Mouse (Mus musculus) lung, postnatal 0 days (tissue): Measurements from ENCODE around the gene Stam2. TPM values are rescaled to one million over a fixed set of nuclear protein-coding genes. Genes with fewer than 3 reads are reported as not detected.

Experiments used
- ATAC-seq: fragments of 200-750 bp; cut with Nextera tagmentation; 2 replicates; pipeline ENCODE4 v1.8.0; 2017; ENCODE audit warnings: moderate library complexity
- DNase-seq: peaks from one replicate; pipeline ENCODE4 v3.0.0-alpha.2; 2016; ENCODE audit warnings: low spot score
- H3K27ac ChIP-seq: fragments of 300-500 bp; sonication (generic); 2 replicates; pipeline ENCODE4 v1.5.1; 2014; ENCODE audit warnings: antibody characterized with exemption, mild to moderate bottlenecking, low read length, mixed read lengths
- H3K27me3 ChIP-seq: fragments of 300-500 bp; sonication (generic); replicated peaks from 2 replicates; pipeline ENCODE4 v1.6.1; 2014; ENCODE audit warnings: low read length, mixed read lengths; ENCODE audit not compliant: insufficient read depth
- H3K36me3 ChIP-seq: fragments of 300-500 bp; sonication (generic); 2 replicates; pipeline ENCODE4 v1.6.1; 2014; ENCODE audit warnings: low read length, mixed read lengths; ENCODE audit not compliant: insufficient read depth
- H3K4me1 ChIP-seq: fragments of 300-500 bp; sonication (generic); 2 replicates; pipeline ENCODE4 v1.6.1; 2014; ENCODE audit warnings: antibody characterized with exemption, low read depth, low read length, mixed read lengths; ENCODE audit not compliant: insufficient read depth
- H3K4me2 ChIP-seq: fragments of 300-500 bp; sonication (generic); replicated peaks from 2 replicates; pipeline ENCODE4 v1.6.1; 2014; ENCODE audit warnings: low read depth, mild to moderate bottlenecking, low read length, moderate library complexity, mixed read lengths
- H3K4me3 ChIP-seq: fragments of 300-500 bp; sonication (generic); 2 replicates; pipeline ENCODE4 v1.5.1; 2014; ENCODE audit warnings: low read depth, low read length
- H3K9ac ChIP-seq: fragments of 300-500 bp; sonication (generic); replicated peaks from 2 replicates; pipeline ENCODE4 v1.6.1; 2014; ENCODE audit warnings: low read depth, mild to moderate bottlenecking
- H3K9me3 ChIP-seq: fragments of 300-500 bp; sonication (generic); 2 replicates; pipeline ENCODE4 v1.6.1; 2016; ENCODE audit warnings: low read length, mixed read lengths
- CTCF ChIP-seq: IDR thresholded peaks from 2 replicates; pipeline ENCODE4 v1.5.1; 2016; ENCODE audit warnings: antibody characterized with exemption, mild to moderate bottlenecking
- EP300 ChIP-seq: IDR thresholded peaks from 2 replicates; pipeline ENCODE4 v1.6.1; 2016; ENCODE audit warnings: antibody characterized with exemption, mild to moderate bottlenecking, control low read depth
- WGBS: fragments of 180-500 bp; shearing (Covaris S2); extraction: QIAGEN DNeasy Blood & Tissue Kit; methylation state at CpG from one replicate; pipeline ENCODE4 v1.1.7; 2014; 5-methylcytosine and 5-hydroxymethylcytosine counted together
- polyA plus RNA-seq: library from polyadenylated mRNA; unstranded; fragments of >200 nt; fragmentation: Nextera tagmentation; extraction: Ambion mirVana; gene quantifications from 2 replicates; pipeline ENCODE4 v1.2.1, GENCODE M21; 2015

The Stam2 gene
- polyA plus RNA-seq, 1 experiment from 2014 or later = 28.5 TPM

- H3K27ac ChIP-seq = no peak overlapping the region
- TF ChIP-seq EP300 (no peak), CTCF (no peak)
- ATAC-seq = peak; percentile 38; the same call in 1 of the 2 replicates
- no peaks in the 10 kb centered on the region for H3K9me3 ChIP-seq
- H3K4me2 ChIP-seq = no peak overlapping the region
- 28% methylated on average over 5 of the region's 5 CpGs for WGBS
- H3K4me3 ChIP-seq = no peak overlapping the region
- H3K4me1 ChIP-seq = no peaks in the 10 kb centered on the region
- no peaks in the 10 kb centered on the region for H3K36me3 ChIP-seq
- DNase-seq = peak; percentile 24
- H3K27me3 ChIP-seq = no peaks in the 10 kb centered on the region
- no peak overlapping the region for H3K9ac ChIP-seq
Measured at GRCm38 (mm10) chr2:52772774-52773393, 30.8 kb upstream of the Stam2 start.

DNA sequence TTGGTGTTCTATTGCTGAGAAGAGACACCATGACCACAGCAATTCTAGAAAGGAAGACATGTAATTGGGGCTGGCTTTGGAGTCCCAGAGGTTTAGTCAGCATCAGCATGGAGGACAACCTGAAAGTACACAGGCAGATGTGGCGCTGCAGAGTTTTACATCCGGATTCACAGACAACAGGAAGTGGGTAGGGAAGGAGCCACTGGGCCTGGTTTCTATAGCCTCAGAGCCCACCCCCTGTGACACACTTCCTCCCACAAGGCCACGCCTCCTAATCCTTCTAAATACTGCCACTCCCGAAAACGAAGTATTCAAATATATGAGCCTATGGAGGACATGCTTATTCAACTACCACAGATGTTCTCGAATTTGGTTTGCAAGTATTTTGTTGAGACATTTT is 23.0 kb upstream of the Stam2 start:
- no peaks in the 10 kb centered on the region for H3K27me3 ChIP-seq
- no peaks in the 10 kb centered on the region for H3K9me3 ChIP-seq
- no peaks in the 10 kb centered on the region for H3K4me1 ChIP-seq
- no peak overlapping the region for H3K9ac ChIP-seq
- H3K36me3 ChIP-seq = no peaks in the 10 kb centered on the region
- ATAC-seq (no peak), DNase-seq (no peak)
- 94% methylated on average over 6 of the region's 6 CpGs for WGBS
- no peak overlapping the region for H3K27ac ChIP-seq
- no peak overlapping the region for H3K4me2 ChIP-seq
- TF ChIP-seq EP300 = no peak
- TF ChIP-seq CTCF = no peak
- H3K4me3 ChIP-seq = no peak overlapping the region

GRCm38 (mm10) chr2:52763891-52764290 is 21.8 kb upstream of the Stam2 start:
- H3K4me3 ChIP-seq = no peak overlapping the region
- ATAC-seq (no peak), DNase-seq (no peak)
- H3K4me2 ChIP-seq = no peak overlapping the region
- no peak for TF ChIP-seq CTCF
- TF ChIP-seq EP300 = no peak
- no peaks in the 10 kb centered on the region for H3K27me3 ChIP-seq
- no peaks in the 10 kb centered on the region for H3K9me3 ChIP-seq
- no peak overlapping the region for H3K27ac ChIP-seq
- no peaks in the 10 kb centered on the region for H3K4me1 ChIP-seq
- H3K36me3 ChIP-seq = no peaks in the 10 kb centered on the region
- 89% methylated on average over 14 of the region's 14 CpGs for WGBS
- H3K9ac ChIP-seq = no peak overlapping the region

- TF ChIP-seq CTCF (peak; percentile 95), EP300 (no peak)
- no peak overlapping the region for H3K9ac ChIP-seq
- WGBS = 6% methylated on average over 12 of the region's 12 CpGs
- H3K36me3 ChIP-seq = no peaks in the 10 kb centered on the region
- no peaks in the 10 kb centered on the region for H3K27me3 ChIP-seq
- H3K4me1 ChIP-seq = no peaks in the 10 kb centered on the region
- H3K4me3 ChIP-seq = no peak overlapping the region
- H3K27ac ChIP-seq = no peak overlapping the region
- ATAC-seq (peak; percentile 62), DNase-seq (peak; percentile 81)
- H3K9me3 ChIP-seq = no peaks in the 10 kb centered on the region
- H3K4me2 ChIP-seq = peak overlapping the region; percentile 25; the same call in 1 of the 2 replicates
Measured at GRCm38 (mm10) chr2:52763040-52763736, 21.1 kb upstream of the Stam2 start.

DNA sequence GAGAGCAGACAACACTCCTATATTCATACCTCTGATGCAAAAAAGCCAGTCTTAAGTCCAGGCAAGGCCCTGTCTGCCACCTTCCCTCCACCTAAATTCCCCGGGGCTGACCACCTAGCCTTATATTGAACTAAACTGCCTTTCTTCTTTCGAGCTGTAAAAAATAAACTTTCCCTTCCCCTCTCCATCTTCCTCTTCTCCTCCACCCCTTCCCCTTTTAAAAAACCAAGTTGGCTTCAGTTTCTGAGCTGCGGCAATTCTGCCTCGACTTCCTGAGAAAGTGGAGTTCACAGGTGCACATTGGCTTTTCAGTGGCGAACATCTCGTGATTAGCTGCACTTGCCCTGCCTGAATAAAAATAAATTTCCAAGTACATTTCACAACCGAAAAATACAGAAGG is 20.4 kb upstream of the Stam2 start:
- Histone ChIP-seq H3K9ac (no peak overlapping the region), H3K27ac (no peak overlapping the region), H3K4me1 (no peaks in the 10 kb centered on the region), H3K27me3 (no peaks in the 10 kb centered on the region), H3K9me3 (no peaks in the 10 kb centered on the region), H3K4me3 (no peak overlapping the region), H3K4me2 (no peak overlapping the region), H3K36me3 (no peaks in the 10 kb centered on the region)
- no peak for TF ChIP-seq CTCF
- no peak for TF ChIP-seq EP300
- no peak for DNase-seq
- no peak for ATAC-seq
- 58% methylated on average over 7 of the region's 7 CpGs for WGBS

DNA sequence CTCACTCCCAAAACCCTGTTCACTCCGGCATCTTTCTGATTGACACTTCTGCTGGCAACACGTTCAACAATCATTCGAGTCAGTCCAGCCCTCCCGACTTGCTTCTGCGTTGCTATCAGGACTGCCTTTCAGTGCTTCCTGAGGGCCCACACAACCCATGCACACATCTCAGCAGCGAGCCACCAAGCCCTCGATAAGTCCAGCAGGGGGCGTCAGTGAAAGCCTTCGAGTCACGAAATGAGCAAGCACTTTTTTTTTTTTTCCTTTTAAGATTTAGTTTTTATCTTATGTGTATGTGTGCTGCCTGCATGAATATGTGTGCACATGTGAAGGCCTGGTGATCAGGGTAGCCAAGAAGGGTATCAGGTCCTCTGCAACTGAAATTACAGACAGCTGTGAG is 16.5 kb upstream of the Stam2 start:
- peak; percentile 57 for DNase-seq
- H3K9me3 ChIP-seq = no peaks in the 10 kb centered on the region
- 22% methylated on average over 10 of the region's 10 CpGs for WGBS

More for the DNA sequence above, 16.5 kb upstream of the Stam2 start:
- Histone ChIP-seq H3K4me1 (no peaks in the 10 kb centered on the region), H3K27ac (no peak overlapping the region), H3K4me2 (no peak overlapping the region), H3K36me3 (no peaks in the 10 kb centered on the region), H3K9ac (no peak overlapping the region), H3K4me3 (no peak overlapping the region), H3K27me3 (no peaks in the 10 kb centered on the region)
- TF ChIP-seq CTCF (peak; percentile 75), EP300 (no peak)
- no peak for ATAC-seq
